Mouse (Mus musculus): ENCODE measurements at regions not wholly inside any gene's neighbourhood (a gene's known extent, or its start where the extent isn't known, plus 50 kb on each side); places are given as distances from the start of the nearest gene placed in this dataset.

DNA sequence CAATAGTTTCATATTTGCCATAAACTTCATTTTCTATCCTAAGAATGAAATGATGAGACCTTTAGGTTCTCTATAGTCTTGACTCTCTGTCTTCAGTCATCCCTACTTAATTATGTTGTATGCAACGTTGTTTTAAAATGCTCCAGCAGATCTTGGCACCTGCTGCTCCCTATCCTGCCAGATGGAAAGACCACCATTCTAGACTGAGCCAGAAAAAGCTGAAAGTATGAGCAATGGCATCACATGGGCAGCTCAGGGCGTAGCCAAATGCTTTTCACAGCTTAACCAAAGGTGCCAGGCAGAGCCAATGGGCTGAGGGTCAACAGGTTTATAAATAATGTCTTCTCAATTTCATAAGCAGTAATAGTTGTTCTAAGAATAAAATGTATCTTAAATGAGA is 190.2 kb upstream of the Cdh20 start:
- TF ChIP-seq CTCF (IDR thresholded peaks at IDR 0.05; ENCODE audit: low read depth) (no peak), EP300 (IDR thresholded peaks at IDR 0.05; ENCODE audit: low read depth) (no peak)

Measured in liver, postnatal 0 days (tissue).